Mouse (Mus musculus) heart, postnatal 36 days (tissue): Measurements from ENCODE around the gene Ampd2. TPM values are rescaled to one million over a fixed set of nuclear protein-coding genes. Genes with fewer than 3 reads are reported as not detected.

Source experiments
- DNase-seq, 2 experiments: peaks; one replicate each; pipeline ENCODE4 v3.0.0; 2021 to 2022
- intact Hi-C: fragments of 180-260 bp; cut with DNase I; formaldehyde crosslinking; loops from one replicate; pipeline ENCODE4 v1.15.1; 2025
- total RNA-seq, 2 experiments: library from RNA; stranded (reverse); gene quantifications; 2 replicates each; pipeline ENCODE4 v1.2.3; 2021

Gene Ampd2
- total RNA-seq, 2 experiments from 2014 or later: 4.6 to 5.1 TPM

DNA sequence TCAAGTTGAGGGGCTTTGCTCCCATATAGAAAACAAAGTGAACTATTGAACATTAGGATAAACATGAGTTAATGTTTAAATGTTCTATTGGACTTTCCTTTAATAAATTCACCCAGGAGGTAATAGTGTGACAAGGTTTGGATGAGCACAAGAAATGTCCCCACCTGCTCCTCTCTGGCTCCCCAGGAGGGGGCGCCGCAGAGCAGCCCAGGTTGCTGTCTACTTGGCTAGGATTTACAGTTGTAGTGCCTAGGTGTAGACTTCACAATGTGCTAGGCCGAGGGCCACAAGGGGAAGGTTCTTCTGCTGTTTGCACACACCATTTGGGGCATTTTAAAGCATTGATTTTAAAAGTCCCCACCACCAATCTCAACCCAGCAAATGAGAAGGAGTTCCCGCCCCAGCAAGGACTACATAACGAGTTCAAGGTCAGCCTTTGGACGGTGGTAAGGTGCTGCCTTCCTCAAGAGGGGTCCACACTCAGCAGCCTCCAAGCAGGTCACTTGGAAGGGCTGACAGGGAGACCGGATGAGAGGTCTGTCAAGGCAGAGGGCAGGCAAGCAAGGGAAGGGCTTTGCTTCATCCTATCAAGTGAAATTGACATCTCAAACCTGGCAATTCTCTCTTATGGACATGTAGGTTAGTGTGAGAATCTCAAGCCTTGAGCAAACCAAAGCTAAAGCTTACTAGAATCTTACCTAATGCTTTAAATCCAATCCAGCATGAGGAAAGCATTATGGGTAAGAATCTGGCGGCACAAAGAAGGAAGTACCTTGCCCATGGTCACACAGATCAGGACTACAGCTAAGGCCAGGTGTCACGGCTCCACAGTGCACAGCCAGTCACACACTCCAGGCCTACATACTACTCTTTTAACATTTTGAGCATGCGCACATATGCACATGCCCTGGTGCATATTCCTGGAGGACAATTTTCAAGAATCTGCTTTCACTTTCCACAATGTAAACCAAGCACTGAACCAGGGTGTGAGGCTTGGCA lies 15.9 kb downstream of the Ampd2 start:
- intact Hi-C loops: loop anchor here (1.0 kb wide), 1 partner anchor 78 kb away; no protein-coding TSS in a partner anchor
- peak; percentile 78 to 83 for DNase-seq

DNA sequence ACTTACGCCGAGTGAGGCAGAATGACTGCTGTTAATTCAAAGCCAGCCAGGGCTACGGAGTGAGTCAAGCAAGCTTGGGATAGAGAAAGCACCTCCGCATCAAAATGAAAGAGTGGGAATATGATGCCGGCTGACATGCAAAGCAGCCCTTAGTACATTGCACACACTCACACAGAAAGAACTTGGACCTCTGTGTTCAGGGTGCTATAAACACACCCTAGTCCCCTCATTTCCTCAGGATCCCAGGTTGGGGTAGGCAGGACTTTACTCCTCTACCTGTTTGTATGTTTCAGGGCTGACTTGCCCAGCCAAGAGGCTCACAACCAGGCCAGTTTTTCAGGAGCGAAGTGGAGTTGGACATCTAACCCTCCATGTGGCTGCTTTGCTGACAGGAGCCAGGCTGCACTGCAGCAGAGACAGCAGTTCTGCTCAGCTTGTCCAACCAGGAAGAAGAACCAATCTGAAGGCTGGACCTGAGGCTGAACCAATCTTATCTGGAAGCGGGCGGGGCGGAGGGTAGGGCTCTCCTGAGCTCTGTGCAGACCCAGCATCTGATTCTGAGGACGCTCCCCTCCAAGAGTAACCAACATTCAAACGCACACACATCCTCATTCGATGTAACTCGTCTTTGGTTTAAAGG lies 17.1 kb downstream of the Ampd2 start:
- DNase-seq: peak; percentile 29 to 43

GRCm38 (mm10) chr3:108068826-108069225 lies 17.6 kb downstream of the Ampd2 start:
- no peak for DNase-seq
- intact Hi-C loops: no loop called here

More for the DNA sequence above, 17.1 kb downstream of the Ampd2 start:
- intact Hi-C loops: no loop called here

- no peak for DNase-seq
- intact Hi-C loops: no loop called here
These were observed 19.0 kb downstream of the Ampd2 start for GRCm38 (mm10) chr3:108067370-108067934.

- intact Hi-C loops: no loop called here
These were observed 20.9 kb downstream of the Ampd2 start for GRCm38 (mm10) chr3:108065551-108065950.

GRCm38 (mm10) chr3:108064672-108065071 lies 21.8 kb downstream of the Ampd2 start:
- intact Hi-C loops: loop anchor here (5.0 kb wide), 1 partner anchor 367 kb away; the partner anchor contains the start of gene Ahcyl1
- DNase-seq: no peak

More at GRCm38 (mm10) chr3:108065551-108065950, 20.9 kb downstream of the Ampd2 start:
- DNase-seq: no peak

DNA sequence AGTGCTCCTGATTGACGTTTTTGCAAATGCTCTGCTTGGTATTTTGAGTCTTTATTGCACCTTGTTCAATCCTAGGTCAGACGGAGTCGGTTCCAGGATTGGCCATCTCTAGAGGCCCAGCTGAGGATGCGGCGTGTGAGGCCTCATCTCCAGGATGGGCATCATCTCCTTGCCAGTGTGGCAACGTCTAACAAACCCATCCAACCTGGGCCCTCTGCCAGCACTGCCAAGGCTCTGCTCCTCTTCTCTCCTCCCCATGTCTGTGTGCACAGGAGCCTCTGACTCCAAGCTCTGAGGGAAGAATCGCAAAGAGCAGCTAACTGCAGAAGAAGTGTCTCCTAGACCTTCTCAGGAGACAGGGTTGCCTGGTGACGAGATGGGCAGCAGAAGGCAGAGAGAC lies 23.8 kb downstream of the Ampd2 start:
- intact Hi-C loops: loop anchor here (5.0 kb wide), 1 partner anchor 365 kb away; the partner anchor contains the start of gene Ahcyl1
- no peak for DNase-seq

DNA sequence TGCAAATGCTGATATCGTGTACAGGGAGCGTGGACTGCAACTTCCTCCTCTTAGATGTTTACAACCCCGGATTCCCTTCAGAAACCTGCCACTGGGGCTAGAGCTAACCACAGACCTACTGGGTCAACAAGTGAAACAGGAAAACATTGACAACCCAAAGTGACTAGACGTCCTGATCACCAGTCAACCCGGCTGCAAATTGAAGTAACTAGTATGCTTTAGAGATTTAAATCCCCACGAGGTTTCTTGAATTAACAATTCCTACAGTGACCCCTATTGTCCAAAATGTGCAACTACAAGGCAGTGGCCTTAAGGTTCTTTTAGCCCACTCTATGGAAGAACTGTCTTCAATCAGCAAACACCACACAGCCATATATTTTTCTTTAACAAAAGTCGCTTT lies 25.0 kb downstream of the Ampd2 start:
- intact Hi-C loops: loop anchor here (1.0 to 5.0 kb wide), 6 partner anchors 43 to 364 kb away; partner anchors contain the start of gene Ahcyl1
- DNase-seq: peak; percentile 56 to 68

DNA sequence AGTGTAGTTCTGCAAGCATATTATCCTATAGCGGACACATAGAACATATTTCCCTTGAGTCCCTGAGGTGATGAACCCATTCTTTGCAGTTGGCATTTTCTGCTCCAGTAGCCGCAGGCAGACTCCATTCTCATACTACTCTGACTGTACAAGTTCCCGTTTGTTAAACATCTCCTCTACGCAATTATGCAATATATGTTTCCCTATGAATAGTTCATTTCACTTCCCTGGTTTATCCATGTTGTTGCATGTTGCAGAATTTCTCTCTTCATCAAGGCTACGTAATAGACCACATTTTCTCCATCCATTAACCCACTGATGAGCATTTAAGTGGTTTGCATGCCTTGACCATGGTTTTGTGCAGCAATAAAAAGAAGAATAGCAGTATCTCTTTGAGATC lies 36.0 kb downstream of the Ampd2 start:
- no peak for DNase-seq
- intact Hi-C loops: no loop called here

GRCm38 (mm10) chr3:108048306-108048705 lies 38.1 kb downstream of the Ampd2 start:
- intact Hi-C loops: no loop called here

GRCm38 (mm10) chr3:108046944-108047655 lies 39.4 kb downstream of the Ampd2 start:
- DNase-seq: no peak
- intact Hi-C loops: no loop called here

More at GRCm38 (mm10) chr3:108048306-108048705, 38.1 kb downstream of the Ampd2 start:
- no peak for DNase-seq

DNA sequence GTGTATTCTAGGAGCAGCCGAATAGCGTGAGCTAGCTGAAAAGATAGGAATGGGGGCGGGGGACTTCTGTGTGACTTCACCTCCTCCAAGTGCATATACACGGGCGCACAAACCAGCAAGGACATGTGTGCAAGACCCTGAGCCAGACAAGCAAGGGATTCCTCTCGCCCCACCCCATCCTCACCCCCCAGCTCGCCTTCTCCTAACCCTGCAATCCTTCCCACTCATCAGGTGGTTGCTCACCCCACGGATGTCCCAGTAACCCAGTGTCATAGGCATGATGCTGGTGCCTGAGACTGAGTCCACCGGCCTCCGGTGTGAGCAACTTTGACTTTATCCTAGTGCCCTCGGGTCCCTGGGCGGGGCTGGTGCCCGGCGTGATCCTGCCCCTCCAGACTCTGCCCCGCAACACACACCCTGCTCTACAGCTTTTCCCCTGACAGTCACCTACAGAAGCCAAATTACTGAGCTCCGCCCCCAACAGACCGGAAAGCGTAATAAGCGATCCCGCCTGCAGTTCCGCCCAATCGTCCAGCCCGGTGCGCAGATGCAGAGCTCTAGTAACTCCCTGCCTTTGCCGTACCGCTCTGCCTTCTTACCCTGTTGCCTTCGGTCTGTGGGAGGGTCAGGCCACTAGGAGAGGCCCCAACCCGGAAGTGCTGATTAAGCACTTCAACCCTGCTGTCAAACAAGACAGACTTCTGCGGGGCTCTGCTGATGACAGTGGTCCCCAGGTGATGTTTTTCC lies 41.9 kb downstream of the Ampd2 start, which contains the start of gene Gstm4:
Gene Gstm4, minus strand, starts transcription at position 501 of the 747 bp plus-strand sequence.
- peak; percentile 84 to 87 for DNase-seq
- intact Hi-C loops: loop anchor here (2.0 kb wide), 1 partner anchor 26 kb away; no protein-coding TSS in a partner anchor

GRCm38 (mm10) chr3:108033156-108033555 lies 53.3 kb downstream of the Ampd2 start:
- DNase-seq: peak in 1 of 2 experiments; percentile 27
- intact Hi-C loops: no loop called here

GRCm38 (mm10) chr3:108032113-108032512 lies 54.3 kb downstream of the Ampd2 start:
- no peak for DNase-seq
- intact Hi-C loops: no loop called here

GRCm38 (mm10) chr3:108028641-108029365 lies 57.6 kb downstream of the Ampd2 start:
- intact Hi-C loops: no loop called here
- no peak for DNase-seq

- intact Hi-C loops: no loop called here
- no peak for DNase-seq
These were observed 59.9 kb downstream of the Ampd2 start for GRCm38 (mm10) chr3:108026597-108026996.

- intact Hi-C loops: no loop called here
- DNase-seq: no peak
These were observed 60.4 kb downstream of the Ampd2 start for GRCm38 (mm10) chr3:108026049-108026448.

GRCm38 (mm10) chr3:108025318-108025717 lies 61.1 kb downstream of the Ampd2 start:
- DNase-seq: no peak
- intact Hi-C loops: no loop called here
